Mouse (Mus musculus) midbrain, postnatal 0 days (tissue): ENCODE results near the gene Mymx. TPM values are rescaled to one million over a fixed set of nuclear protein-coding genes. Genes with fewer than 3 reads are reported as not detected.
A peak's percentile ranks its signal among the peaks of the same experiment; 100 is the strongest.

ENCODE experiments used
- ATAC-seq: fragments of 200-750 bp; cut with Nextera tagmentation; 2 replicates; pipeline ENCODE4 v1.8.0; 2017; ENCODE audit warnings: moderate number of reproducible peaks, mild to moderate bottlenecking, moderate TSS enrichment, moderate library complexity; ENCODE audit not compliant: low FRiP score
- DNase-seq: peaks from one replicate; pipeline ENCODE4 v3.0.0-alpha.2; 2015; ENCODE audit warnings: low spot score
- H3K27ac ChIP-seq: fragments of 300-500 bp; sonication (generic); 2 replicates; pipeline ENCODE4 v1.5.1; 2014; ENCODE audit warnings: low read depth, mild to moderate bottlenecking, low read length, mixed read lengths
- H3K27me3 ChIP-seq: fragments of 300-500 bp; sonication (generic); 2 replicates; pipeline ENCODE4 v1.6.1; 2014; ENCODE audit warnings: low read length, control low read depth, mixed read lengths; ENCODE audit not compliant: insufficient read depth
- H3K36me3 ChIP-seq: fragments of 300-500 bp; sonication (generic); 2 replicates; pipeline ENCODE4 v1.6.1; 2014; ENCODE audit warnings: low read length, control low read depth, mixed read lengths; ENCODE audit not compliant: insufficient read depth
- H3K4me1 ChIP-seq: fragments of 300-500 bp; sonication (generic); 2 replicates; pipeline ENCODE4 v1.6.1; 2014; ENCODE audit warnings: mild to moderate bottlenecking, control low read depth, antibody characterized with exemption, low read length, mixed read lengths; ENCODE audit not compliant: insufficient read depth
- H3K4me2 ChIP-seq: fragments of 300-500 bp; sonication (generic); 2 replicates; pipeline ENCODE4 v1.6.1; 2014; ENCODE audit warnings: low read depth, mild to moderate bottlenecking, low read length, mixed read lengths; ENCODE audit not compliant: poor library complexity, severe bottlenecking
- H3K4me3 ChIP-seq: fragments of 300-500 bp; sonication (generic); 2 replicates; pipeline ENCODE4 v1.5.1; 2014; ENCODE audit warnings: low read depth, mild to moderate bottlenecking, low read length, moderate library complexity
- H3K9ac ChIP-seq: fragments of 300-500 bp; sonication (generic); replicated peaks from 2 replicates; pipeline ENCODE4 v1.6.1; 2014; ENCODE audit warnings: mild to moderate bottlenecking, low read length, moderate library complexity, mixed read lengths; ENCODE audit not compliant: poor library complexity, severe bottlenecking
- H3K9me3 ChIP-seq: fragments of 300-500 bp; sonication (generic); 2 replicates; pipeline ENCODE4 v1.6.1; 2016; ENCODE audit warnings: low read length, control low read depth
- CTCF ChIP-seq: IDR thresholded peaks from 2 replicates; pipeline ENCODE4 v1.5.1; 2016; ENCODE audit warnings: antibody characterized with exemption, mild to moderate bottlenecking
- WGBS: fragments of 180-500 bp; shearing (Covaris S2); extraction: QIAGEN DNeasy Blood & Tissue Kit; methylation state at CpG from one replicate; pipeline ENCODE4 v1.1.7; 2014; 5-methylcytosine and 5-hydroxymethylcytosine counted together
- polyA plus RNA-seq: library from polyadenylated mRNA; unstranded; fragments of >200 nt; fragmentation: Nextera tagmentation; extraction: Ambion mirVana; gene quantifications from 2 replicates; pipeline ENCODE4 v1.2.1, GENCODE M21; 2015
- total RNA-seq: library from RNA; depleted of rRNA; stranded (reverse); fragments of >200 nt; gene quantifications from 2 replicates; pipeline ENCODE4 v1.2.3, GENCODE M21; 2014

Gene Mymx
- total and polyA plus RNA-seq, 2 experiments from 2014 or later, result not detected

GRCm38 (mm10) chr17:45631940-45632339 lies 30.0 kb upstream of the Mymx start:
- WGBS, result 79% methylated on average over 6 of the region's 6 CpGs
- H3K4me3 ChIP-seq, result no peak overlapping the region
- no peaks in the 10 kb centered on the region for H3K36me3 ChIP-seq
- no peak for TF ChIP-seq CTCF
- no peak for DNase-seq
- H3K4me1 ChIP-seq, result peaks cover 5% of the 10 kb centered on the region; the same call in 1 of the 2 replicates
- no peak overlapping the region for H3K4me2 ChIP-seq
- H3K9me3 ChIP-seq, result no peaks in the 10 kb centered on the region
- no peak overlapping the region for H3K9ac ChIP-seq
- H3K27ac ChIP-seq, result no peak overlapping the region
- peaks cover 3% of the 10 kb centered on the region; the same call in 1 of the 2 replicates for H3K27me3 ChIP-seq
- ATAC-seq, result no peak

GRCm38 (mm10) chr17:45630992-45631391 lies 29.1 kb upstream of the Mymx start:
- peak overlapping the region; percentile 40 for H3K4me3 ChIP-seq

GRCm38 (mm10) chr17:45629861-45630694 lies 28.2 kb upstream of the Mymx start:
- peak; percentile 84 for ATAC-seq
- peak overlapping the region; percentile 81 for H3K27ac ChIP-seq
- peaks cover 5% of the 10 kb centered on the region; the same call in 1 of the 2 replicates for H3K4me1 ChIP-seq
- peak; percentile 91 for DNase-seq
- H3K4me3 ChIP-seq, result peak overlapping the region; percentile 40
- H3K9ac ChIP-seq, result peak overlapping the region; percentile 59
- no peaks in the 10 kb centered on the region for H3K36me3 ChIP-seq
- 1% methylated on average over 34 of the region's 34 CpGs for WGBS
- no peaks in the 10 kb centered on the region for H3K9me3 ChIP-seq
- peak overlapping the region; percentile 63 for H3K4me2 ChIP-seq
- TF ChIP-seq CTCF, result peak; percentile 81
- H3K27me3 ChIP-seq, result peaks cover 3% of the 10 kb centered on the region; the same call in 1 of the 2 replicates

More at GRCm38 (mm10) chr17:45630992-45631391, 29.1 kb upstream of the Mymx start:
- H3K9ac ChIP-seq, result 0 out of 2 replicates have a peak overlapping the region, but pooled peaks have one; percentile 59
- TF ChIP-seq CTCF, result no peak
- WGBS, result 66% methylated on average over 3 of the region's 3 CpGs
- H3K4me1 ChIP-seq, result peaks cover 5% of the 10 kb centered on the region; the same call in 1 of the 2 replicates
- DNase-seq, result no peak
- peaks cover 3% of the 10 kb centered on the region; the same call in 1 of the 2 replicates for H3K27me3 ChIP-seq
- H3K4me2 ChIP-seq, result peak overlapping the region; percentile 63
- no peaks in the 10 kb centered on the region for H3K36me3 ChIP-seq
- no peaks in the 10 kb centered on the region for H3K9me3 ChIP-seq
- ATAC-seq, result peak; percentile 5; the same call in 1 of the 2 replicates
- H3K27ac ChIP-seq, result 0 out of 2 replicates have a peak overlapping the region, but pooled peaks have one; percentile 81

- no peaks in the 10 kb centered on the region for H3K36me3 ChIP-seq
- H3K9ac ChIP-seq, result no peak overlapping the region
- TF ChIP-seq CTCF, result no peak
- peaks cover 3% of the 10 kb centered on the region; the same call in 1 of the 2 replicates for H3K27me3 ChIP-seq
- H3K27ac ChIP-seq, result peak overlapping the region; percentile 81
- H3K4me2 ChIP-seq, result peak overlapping the region; percentile 63
- H3K4me1 ChIP-seq, result peaks cover 5% of the 10 kb centered on the region; the same call in 1 of the 2 replicates
- H3K4me3 ChIP-seq, result peak overlapping the region; percentile 40
- peak; percentile 42 for DNase-seq
- ATAC-seq, result no peak
- WGBS, result 65% methylated on average over 13 of the region's 13 CpGs
- no peaks in the 10 kb centered on the region for H3K9me3 ChIP-seq
Measured at GRCm38 (mm10) chr17:45628885-45629855, 27.3 kb upstream of the Mymx start.

- Histone ChIP-seq H3K4me2 (no peak overlapping the region), H3K9ac (no peak overlapping the region), H3K27ac (no peak overlapping the region), H3K4me3 (no peak overlapping the region), H3K9me3 (no peaks in the 10 kb centered on the region), H3K4me1 (peaks cover 5% of the 10 kb centered on the region; the same call in 1 of the 2 replicates), H3K27me3 (no peaks in the 10 kb centered on the region), H3K36me3 (no peaks in the 10 kb centered on the region)
- DNase-seq (no peak), ATAC-seq (no peak)
- WGBS, result 21% methylated on average over 3 of the region's 3 CpGs
- TF ChIP-seq CTCF, result no peak
Measured at GRCm38 (mm10) chr17:45628160-45628559, 26.3 kb upstream of the Mymx start.
